Mouse (Mus musculus): ENCODE results near the gene Sec16a. TPM values are rescaled to one million over a fixed set of nuclear protein-coding genes. Genes with fewer than 3 reads are reported as not detected.

Sec16a gene
- total RNA-seq, 2 experiments from 2014 or later, result 50.6 to 50.9 TPM

DNA sequence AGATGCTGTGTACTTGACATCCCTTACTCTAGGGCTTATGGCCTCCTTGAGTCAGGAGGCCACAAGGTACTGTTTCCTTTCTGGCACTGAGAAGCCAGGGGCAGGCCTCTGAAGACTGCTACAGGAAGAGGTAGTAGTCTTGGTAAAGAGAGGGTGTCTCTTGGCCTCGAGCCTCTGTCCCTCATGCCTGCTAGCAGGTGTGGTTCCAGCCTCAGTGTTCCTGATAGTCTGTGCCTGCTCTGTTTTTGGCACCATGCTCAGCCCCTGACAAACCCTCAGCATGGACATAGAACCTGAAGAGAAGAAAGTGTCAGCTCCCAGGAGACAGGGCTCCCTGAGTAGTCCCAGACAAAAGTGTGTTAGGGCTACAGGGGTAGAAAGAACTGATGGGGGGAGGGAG is 2.4 kb upstream of the Sec16a start:
- no peak for TF ChIP-seq CTCF (IDR thresholded peaks at IDR 0.05)
- Histone ChIP-seq H3K27ac (no peak overlapping the region), H3K4me3 (no peak overlapping the region)
- intact Hi-C loops (cut with DNase I), result loop anchor here (5.0 kb wide), 2 partner anchors 190 to 455 kb away; partner anchors contain the start of gene Surf6
- no peak for DNase-seq (ENCODE audit: extremely low spot score in 1 of 2, low spot score in 2 of 2)

DNA sequence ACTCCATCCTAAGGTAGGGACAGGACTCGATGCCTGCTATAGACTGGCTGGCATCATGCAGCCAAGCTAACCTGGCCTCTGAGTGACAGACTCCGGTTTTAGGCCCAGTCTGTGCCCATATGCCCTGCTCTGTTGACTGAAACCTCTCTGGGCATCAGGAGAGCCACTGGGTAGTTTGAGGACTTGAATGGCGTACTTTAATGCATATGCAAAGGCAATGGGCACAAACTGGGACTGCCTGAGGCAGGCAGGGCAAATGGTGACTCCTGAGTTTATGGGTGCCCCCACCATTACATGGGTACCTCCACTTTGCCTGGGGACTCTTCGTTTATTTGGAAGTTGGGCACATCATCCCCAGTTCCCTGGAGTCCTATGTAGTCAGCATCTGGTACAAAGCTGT is 1.7 kb upstream of the Sec16a start:
- Histone ChIP-seq H3K27ac (peak overlapping the region; percentile 91; the same call in 1 of the 2 replicates), H3K4me3 (peak overlapping the region; percentile 86)
- TF ChIP-seq CTCF (IDR thresholded peaks at IDR 0.05), result no peak
- no peak for DNase-seq (ENCODE audit: extremely low spot score in 1 of 2, low spot score in 2 of 2)
- intact Hi-C loops (cut with DNase I), result loop anchor here (5.0 kb wide), 2 partner anchors 191 to 456 kb away; partner anchors contain the start of gene Surf6

DNA sequence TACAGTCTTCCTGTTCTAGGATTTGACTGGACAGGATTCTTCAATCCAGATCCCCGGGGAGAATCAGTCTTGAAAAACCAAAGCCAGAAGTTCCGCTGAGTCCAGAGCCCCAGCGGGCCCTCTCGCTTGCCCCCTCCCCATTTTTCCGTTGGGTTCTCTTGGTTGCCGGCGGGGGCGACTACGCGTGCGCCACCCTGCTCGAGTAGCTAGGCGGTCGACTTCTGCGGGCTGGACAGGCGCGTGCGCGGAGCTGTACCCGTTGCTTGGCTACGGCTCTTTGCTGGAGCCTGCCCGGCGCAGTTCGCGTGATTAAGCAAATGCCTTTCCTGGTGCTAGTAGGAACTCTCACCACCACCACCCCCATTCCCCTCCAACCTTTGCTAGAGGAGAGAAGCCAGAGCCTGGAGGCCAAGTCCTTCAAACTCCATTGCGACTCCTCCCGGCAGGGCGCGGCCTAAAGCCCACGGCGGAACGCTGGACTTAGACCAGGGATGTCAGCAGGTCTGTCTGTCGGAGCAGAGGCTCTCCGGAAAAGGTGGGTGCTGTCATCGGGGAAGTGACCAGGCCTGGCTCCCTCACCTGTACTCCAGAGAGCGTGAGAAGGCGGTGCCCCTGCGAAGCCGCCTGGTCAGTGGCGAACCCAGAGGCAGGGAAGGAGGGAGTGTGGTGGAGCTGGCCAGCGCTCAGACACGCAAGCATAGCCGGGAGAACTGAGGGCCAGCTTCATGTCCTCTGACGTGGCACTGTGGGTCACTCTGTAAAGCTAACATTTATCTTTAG is 840 bp upstream of the Sec16a start:
- TF ChIP-seq CTCF (IDR thresholded peaks at IDR 0.05), result peak; percentile 6
- peak overlapping the region; percentile 91 for H3K27ac ChIP-seq
- DNase-seq (ENCODE audit: extremely low spot score in 1 of 2, low spot score in 2 of 2), result peak; percentile 89 to 94
- H3K4me3 ChIP-seq, result peak overlapping the region; percentile 86
- intact Hi-C loops (cut with DNase I), result loop anchor here (5.0 kb wide), 2 partner anchors 191 to 456 kb away; partner anchors contain the start of gene Surf6

DNA sequence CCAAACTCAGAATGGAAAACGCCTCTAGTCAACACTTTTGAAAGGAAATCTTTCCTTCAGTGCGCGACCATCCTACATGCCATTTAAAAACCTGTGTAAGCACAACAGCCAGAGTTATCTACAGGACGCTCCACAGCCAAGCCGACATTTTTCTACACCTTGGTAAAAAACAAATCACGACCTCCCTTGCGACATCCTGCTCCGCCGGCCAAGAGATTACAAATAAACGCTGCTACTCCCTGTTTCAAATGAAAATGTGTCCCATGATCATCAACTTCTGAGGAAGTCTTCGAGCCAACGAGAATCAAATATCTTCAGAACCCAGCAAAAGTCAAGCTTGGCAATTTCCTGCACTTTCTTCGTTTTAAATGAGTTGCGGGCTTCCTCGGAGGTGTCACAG is 648 bp downstream of the Sec16a start:
- DNase-seq (ENCODE audit: extremely low spot score in 1 of 2, low spot score in 2 of 2), result no peak
- intact Hi-C loops (cut with DNase I), result no loop called here
- H3K27ac ChIP-seq, result peak overlapping the region; percentile 87
- peak overlapping the region; percentile 71 for H3K4me3 ChIP-seq
- no peak for TF ChIP-seq CTCF (IDR thresholded peaks at IDR 0.05)

DNA sequence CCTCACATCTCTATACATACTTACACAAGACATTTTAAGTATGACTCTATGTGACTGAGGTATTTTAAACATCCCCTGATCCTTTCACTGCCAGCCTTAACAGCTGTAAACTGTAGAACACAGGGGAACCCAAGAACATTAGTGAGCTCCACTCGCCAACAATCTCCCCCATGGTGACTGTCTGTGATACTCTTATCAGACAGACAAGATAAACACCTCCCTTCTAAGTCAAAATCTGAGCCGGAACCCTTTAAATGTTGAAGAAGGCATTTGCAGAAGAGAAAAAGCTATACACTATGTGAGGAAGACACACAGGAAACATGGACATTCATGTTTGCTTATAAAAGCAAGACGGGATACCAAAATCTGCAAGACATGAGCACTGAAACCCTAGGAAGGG is 1.1 kb downstream of the Sec16a start:
- intact Hi-C loops (cut with DNase I), result no loop called here
- no peak overlapping the region for H3K27ac ChIP-seq
- H3K4me3 ChIP-seq, result peak overlapping the region; percentile 71
- TF ChIP-seq CTCF (IDR thresholded peaks at IDR 0.05), result no peak
- no peak for DNase-seq (ENCODE audit: extremely low spot score in 1 of 2, low spot score in 2 of 2)

DNA sequence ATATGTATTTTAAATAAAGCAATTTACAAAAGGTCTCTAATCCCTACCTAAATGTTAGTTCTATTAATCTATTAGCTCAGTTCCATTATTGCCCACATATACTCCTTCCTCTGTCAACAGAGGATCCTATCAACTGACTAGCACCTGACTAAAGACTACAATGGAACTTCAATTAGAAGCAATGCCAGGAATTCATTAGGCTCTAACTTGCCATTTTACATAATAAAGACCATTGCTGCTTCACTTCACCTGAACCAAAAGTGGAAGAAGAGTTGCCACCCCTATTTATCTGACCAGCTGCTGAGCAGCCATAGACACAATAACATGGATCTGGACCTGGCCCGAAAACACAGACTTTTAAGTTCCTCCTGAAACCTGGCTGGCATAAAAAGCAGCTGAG is 2.2 kb downstream of the Sec16a start:
- Histone ChIP-seq H3K27ac (no peak overlapping the region), H3K4me3 (no peak overlapping the region)
- TF ChIP-seq CTCF (IDR thresholded peaks at IDR 0.05), result no peak
- DNase-seq (ENCODE audit: extremely low spot score in 1 of 2, low spot score in 2 of 2), result no peak
- intact Hi-C loops (cut with DNase I), result no loop called here

DNA sequence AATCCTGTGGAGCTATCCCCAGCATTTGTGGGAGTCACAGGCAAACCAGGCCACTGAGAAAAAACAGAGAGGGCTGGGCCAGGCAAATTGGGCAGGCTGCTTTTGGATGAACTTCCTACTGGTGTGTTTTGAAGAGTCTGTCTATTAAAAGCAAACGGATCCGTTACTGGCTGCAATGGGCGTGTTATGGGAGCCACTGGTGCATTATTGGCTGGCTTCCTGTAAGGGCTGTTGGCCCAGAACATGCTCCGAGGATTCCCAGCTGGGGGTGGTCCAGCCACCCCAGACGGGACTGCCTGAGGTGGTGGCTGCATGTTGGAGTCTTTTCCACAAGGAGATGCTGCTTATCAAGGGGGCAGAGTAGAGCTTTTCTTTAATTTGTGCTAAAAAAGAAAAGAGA is 3.3 kb downstream of the Sec16a start:
- intact Hi-C loops (cut with DNase I), result no loop called here
- TF ChIP-seq CTCF (IDR thresholded peaks at IDR 0.05), result no peak
- DNase-seq (ENCODE audit: extremely low spot score in 1 of 2, low spot score in 2 of 2), result no peak
- H3K27ac ChIP-seq, result no peak overlapping the region
- H3K4me3 ChIP-seq, result no peak overlapping the region

DNA sequence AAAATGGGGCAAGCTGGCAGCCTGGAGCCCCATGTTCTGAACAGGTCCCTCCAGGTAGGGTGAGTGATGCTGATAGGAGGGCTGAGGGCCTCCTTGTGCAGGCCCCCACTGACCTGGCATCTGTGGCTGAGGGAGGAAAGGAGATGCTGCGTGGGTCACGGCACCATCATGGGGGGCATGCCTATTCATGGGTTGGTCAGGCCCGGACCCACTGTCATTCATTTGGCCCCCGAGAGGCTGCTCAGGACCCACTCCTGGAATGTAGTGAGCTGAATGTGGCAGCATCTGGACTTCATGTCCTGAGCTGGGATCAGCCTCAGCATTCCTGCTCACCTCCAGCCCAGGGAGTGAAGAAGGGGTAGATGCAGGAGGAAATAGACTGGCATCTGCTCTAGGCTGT is 3.8 kb downstream of the Sec16a start:
- no peak for DNase-seq (ENCODE audit: extremely low spot score in 1 of 2, low spot score in 2 of 2)
- H3K4me3 ChIP-seq, result no peak overlapping the region
- H3K27ac ChIP-seq, result no peak overlapping the region
- TF ChIP-seq CTCF (IDR thresholded peaks at IDR 0.05), result no peak
- intact Hi-C loops (cut with DNase I), result no loop called here

DNA sequence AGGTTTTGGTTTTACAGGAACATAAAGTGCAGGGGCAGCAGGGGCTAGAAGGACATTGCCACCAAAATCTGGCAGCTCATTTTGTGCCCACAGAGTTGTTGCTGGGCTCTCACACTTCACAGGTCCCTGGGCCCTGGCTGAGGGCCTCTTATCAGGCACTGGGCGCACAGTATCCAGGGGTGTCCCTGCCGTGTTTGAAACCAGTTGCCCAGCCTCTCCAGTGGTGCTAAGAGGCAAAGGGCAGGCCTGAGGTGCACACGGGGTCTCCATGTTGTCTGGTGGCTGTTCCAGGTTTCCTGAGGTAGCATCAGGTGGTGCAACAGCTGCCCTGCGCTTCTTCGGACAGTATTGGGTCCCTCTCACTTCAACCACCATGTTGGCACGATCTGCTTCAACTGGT is 5.3 kb downstream of the Sec16a start:
- no peak overlapping the region for H3K4me3 ChIP-seq
- intact Hi-C loops (cut with DNase I), result no loop called here
- DNase-seq (ENCODE audit: extremely low spot score in 1 of 2, low spot score in 2 of 2), result no peak
- no peak for TF ChIP-seq CTCF (IDR thresholded peaks at IDR 0.05)
- no peak overlapping the region for H3K27ac ChIP-seq

DNA sequence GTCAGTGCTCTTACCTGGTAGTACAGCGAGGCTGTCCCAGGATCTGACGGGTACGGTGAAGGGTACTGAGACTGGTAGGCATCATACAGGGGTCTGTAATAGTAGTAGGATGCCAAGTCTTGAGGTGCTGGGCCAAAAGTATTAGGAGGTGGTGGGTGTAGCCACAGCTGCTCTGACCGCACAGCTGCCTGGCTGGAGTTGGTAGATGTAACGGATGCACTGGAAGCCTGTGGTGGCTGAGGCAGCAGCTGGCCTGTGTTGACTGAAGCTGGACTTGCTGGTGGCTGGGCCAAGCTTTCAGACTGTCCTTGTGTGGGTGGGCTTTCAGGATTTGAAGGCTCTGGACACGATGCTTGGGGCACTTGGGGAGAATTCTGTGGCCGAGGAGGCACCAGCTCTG is 6.6 kb downstream of the Sec16a start:
- Histone ChIP-seq H3K4me3 (no peak overlapping the region), H3K27ac (no peak overlapping the region; the same call in 1 of the 2 replicates)
- DNase-seq (ENCODE audit: extremely low spot score in 1 of 2, low spot score in 2 of 2), result no peak
- intact Hi-C loops (cut with DNase I), result no loop called here
- TF ChIP-seq CTCF (IDR thresholded peaks at IDR 0.05), result no peak

DNA sequence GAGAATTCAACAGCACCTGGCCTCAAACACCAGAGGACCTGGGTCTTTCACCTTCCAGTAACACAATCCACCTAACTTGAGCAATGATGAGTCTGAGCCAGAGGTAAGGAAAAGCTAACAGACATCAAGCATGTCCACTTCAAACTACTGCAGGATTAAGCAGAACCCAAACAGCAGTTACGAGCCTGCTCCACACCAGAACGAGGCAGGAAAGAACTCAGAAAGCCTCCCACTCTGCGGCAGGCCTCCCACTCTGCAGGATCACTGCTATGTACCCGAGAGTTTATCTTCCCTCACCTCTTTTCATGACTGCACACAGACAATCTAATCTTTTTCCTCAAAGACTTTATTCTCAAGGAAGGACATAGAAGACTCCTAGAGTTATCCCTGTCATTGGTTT is 7.8 kb downstream of the Sec16a start:
- H3K27ac ChIP-seq, result peak overlapping the region; percentile 77
- no peak for DNase-seq (ENCODE audit: extremely low spot score in 1 of 2, low spot score in 2 of 2)

DNA sequence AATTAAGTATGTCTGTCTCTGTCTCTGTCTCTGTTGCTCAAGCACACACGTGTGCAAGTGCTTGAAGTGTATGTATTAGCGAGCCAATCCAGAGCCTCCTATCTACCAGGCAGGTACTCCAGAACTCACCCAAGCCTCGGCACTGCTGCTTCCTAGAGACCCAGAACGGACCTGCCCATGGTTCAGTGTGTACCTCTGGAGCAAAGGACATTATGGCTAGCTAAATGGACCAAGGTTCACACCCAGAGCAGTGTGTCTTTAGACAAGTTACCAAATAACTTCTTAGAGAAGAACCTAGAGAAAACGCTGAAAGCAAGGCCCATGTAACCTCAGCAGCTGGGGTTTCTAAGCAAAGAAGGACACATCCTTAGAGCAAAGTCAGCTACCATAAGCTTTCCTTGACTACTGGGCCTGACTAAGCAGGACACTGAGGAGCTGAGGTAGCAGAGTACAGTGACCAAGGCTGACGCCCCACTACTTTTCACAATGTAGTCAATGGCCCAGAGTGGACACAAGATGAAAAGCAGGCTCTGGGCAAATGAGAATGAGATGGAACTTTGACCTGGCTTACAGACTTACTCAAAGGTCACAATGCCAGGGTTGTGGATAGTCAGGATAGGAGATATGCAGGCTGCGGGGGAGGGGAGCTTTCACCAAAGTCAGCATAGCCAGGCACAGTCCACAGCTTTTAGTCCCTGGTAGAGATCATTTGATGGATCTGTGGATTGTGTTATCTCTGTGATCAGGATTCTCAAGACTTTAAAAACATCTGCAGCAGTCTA is 10.0 kb downstream of the Sec16a start:
- H3K27ac ChIP-seq, result no peak overlapping the region
- intact Hi-C loops (cut with DNase I), result no loop called here
- DNase-seq (ENCODE audit: extremely low spot score in 1 of 2, low spot score in 2 of 2), result no peak
- TF ChIP-seq CTCF (IDR thresholded peaks at IDR 0.05), result no peak
- H3K4me3 ChIP-seq, result no peak overlapping the region

More for the DNA sequence above, 7.8 kb downstream of the Sec16a start:
- H3K4me3 ChIP-seq, result no peak overlapping the region
- intact Hi-C loops (cut with DNase I), result no loop called here
- TF ChIP-seq CTCF (IDR thresholded peaks at IDR 0.05), result no peak

Measured in left cerebral cortex, adult 2 months (tissue).